Mouse (Mus musculus) activated CD4-positive, CD25-positive, alpha-beta regulatory T cell, adult 4 months (primary cell): ENCODE data around the gene Adcy1. TPM values are rescaled to one million over a fixed set of nuclear protein-coding genes. Genes with fewer than 3 reads are reported as not detected.
"Not testable (repeated sequence)": the region's sequence is repeated elsewhere in the genome, so short reads cannot be mapped to it uniquely, and the experiment has no call there.

Source experiments
- ATAC-seq: one replicate; pipeline ENCODE4 v1.8.0; 2017
- polyA plus RNA-seq, 2 experiments: library from polyadenylated mRNA; unstranded; fragments of 100-300 nt; shearing (Covaris generic); gene quantifications; one replicate each; pipeline ENCODE4 v1.2.1; 2017

Gene Adcy1
- polyA plus RNA-seq, 2 experiments from 2014 or later = 0.09 TPM; not detected in 1

GRCm38 (mm10) chr11:7192710-7193109 lies 129.4 kb downstream of the Adcy1 start:
- no peak for ATAC-seq

- ATAC-seq = no peak
These were observed 129.8 kb downstream of the Adcy1 start for GRCm38 (mm10) chr11:7193134-7193533.

- ATAC-seq = no peak
These were observed 131.4 kb downstream of the Adcy1 start for GRCm38 (mm10) chr11:7194432-7195311.

GRCm38 (mm10) chr11:7195312-7195685 lies 132.0 kb downstream of the Adcy1 start:
- ATAC-seq = no peak

- ATAC-seq = no peak
These were observed 134.2 kb downstream of the Adcy1 start, which contains the start of gene Igfbp1 for GRCm38 (mm10) chr11:7197491-7197941. Gene Igfbp1 (plus strand): TSS chr11:7197782.

- ATAC-seq = no peak
These were observed 134.7 kb downstream of the Adcy1 start for GRCm38 (mm10) chr11:7198006-7198405.

- ATAC-seq = no peak
These were observed 135.4 kb downstream of the Adcy1 start for GRCm38 (mm10) chr11:7198481-7199256.

GRCm38 (mm10) chr11:7199736-7200392 lies 136.6 kb downstream of the Adcy1 start:
- ATAC-seq = no peak

- no peak for ATAC-seq
These were observed 137.1 kb downstream of the Adcy1 start for GRCm38 (mm10) chr11:7200393-7200783.

GRCm38 (mm10) chr11:7202206-7202605 lies 138.9 kb downstream of the Adcy1 start:
- no peak for ATAC-seq

- ATAC-seq = no peak
These were observed 140.6 kb downstream of the Adcy1 start for GRCm38 (mm10) chr11:7203846-7204245.

- ATAC-seq = no peak
These were observed 147.1 kb downstream of the Adcy1 start for GRCm38 (mm10) chr11:7210343-7210742.

- no peak for ATAC-seq
These were observed 147.9 kb downstream of the Adcy1 start for GRCm38 (mm10) chr11:7211211-7211610.

- no peak for ATAC-seq
These were observed 149.0 kb downstream of the Adcy1 start for GRCm38 (mm10) chr11:7212126-7212798.

GRCm38 (mm10) chr11:7213161-7213500 lies 149.8 kb downstream of the Adcy1 start:
- no peak for ATAC-seq

- ATAC-seq = no peak
These were observed 150.4 kb downstream of the Adcy1 start, which contains the start of gene Igfbp3 for GRCm38 (mm10) chr11:7213501-7214341. Gene Igfbp3 (minus strand): TSS chr11:7213923.

GRCm38 (mm10) chr11:7214342-7214660 lies 151.0 kb downstream of the Adcy1 start:
- ATAC-seq = no peak

- ATAC-seq = no peak
These were observed 151.5 kb downstream of the Adcy1 start for GRCm38 (mm10) chr11:7214761-7215160.

- ATAC-seq = no peak
These were observed 152.4 kb downstream of the Adcy1 start for GRCm38 (mm10) chr11:7215703-7216102.

GRCm38 (mm10) chr11:7221826-7222225 lies 158.5 kb downstream of the Adcy1 start:
- ATAC-seq = not testable (repeated sequence)

- ATAC-seq = no peak
These were observed 162.9 kb downstream of the Adcy1 start for GRCm38 (mm10) chr11:7226200-7226599.
